Mouse (Mus musculus) thymus, adult 2 months (tissue): ENCODE data around the gene Aff3.

Experiments
- CTCF ChIP-seq: fragments of 200-500 bp; IDR thresholded peaks from 2 replicates; pipeline ENCODE4 v1.5.1; 2012; ENCODE audit warnings: mild to moderate bottlenecking, control low read depth, low read length, moderate library complexity, borderline replicate concordance; ENCODE audit not compliant: control insufficient read depth, poor library complexity, insufficient read depth; ENCODE audit errors: extremely low read depth
- POLR2A ChIP-seq: fragments of 200-500 bp; IDR thresholded peaks from 2 replicates; pipeline ENCODE4 v1.6.1; 2012; ENCODE audit warnings: mild to moderate bottlenecking, low read length, control low read depth, moderate library complexity; ENCODE audit not compliant: control insufficient read depth, poor library complexity, insufficient read depth; ENCODE audit errors: extremely low read depth

DNA sequence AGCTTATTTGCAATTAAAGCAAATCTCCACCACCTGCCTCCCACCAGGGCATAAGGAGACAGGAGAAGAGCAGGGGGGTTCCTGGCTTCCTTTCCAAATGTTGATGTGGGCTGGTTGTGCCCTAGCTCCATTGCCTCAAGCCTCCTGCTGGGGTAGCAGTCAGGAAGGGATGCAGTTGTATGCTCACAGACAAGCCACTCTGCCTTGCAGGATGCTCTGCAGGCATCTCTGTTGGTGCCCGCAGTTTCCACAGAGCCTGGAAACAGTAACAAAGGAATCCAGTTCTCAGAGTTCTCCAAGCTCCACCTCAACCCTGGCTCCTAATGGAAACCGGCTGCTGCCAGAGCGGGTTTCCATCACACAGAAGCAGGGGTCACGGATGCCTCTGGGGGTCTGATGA is 58.0 kb downstream of the Aff3 start:
- no peak for TF ChIP-seq CTCF
- TF ChIP-seq POLR2A = no peak
